Mouse (Mus musculus) left cerebral cortex, postnatal 10 days (tissue): ENCODE results near the gene Cmip. TPM values are rescaled to one million over a fixed set of nuclear protein-coding genes. Genes with fewer than 3 reads are reported as not detected.
"Not testable (repeated sequence)": the region's sequence is repeated elsewhere in the genome, so short reads cannot be mapped to it uniquely, and the experiment has no call there.

Experiments
- DNase-seq, 2 experiments: peaks; one replicate each; pipeline ENCODE4 v3.0.0; 2021 to 2022; ENCODE audit warnings: low spot score in 2 of 2, mixed read lengths in 1 of 2; ENCODE audit errors: extremely low spot score in 1 of 2
- intact Hi-C: fragments of 180-260 bp; cut with DNase I; formaldehyde crosslinking; loops from one replicate; pipeline ENCODE4 v1.15.1; 2025
- total RNA-seq, 2 experiments: library from RNA; stranded (reverse); gene quantifications; 2 replicates each; pipeline ENCODE4 v1.2.3; 2021

The Cmip gene
- total RNA-seq, 2 experiments from 2014 or later = 369 to 379 TPM

- no peak for DNase-seq
- intact Hi-C loops = no loop called here
Observed at GRCm38 (mm10) chr8:117420841-117421534, 164.1 kb downstream of the Cmip start.

- no peak for DNase-seq
- intact Hi-C loops = no loop called here
Observed at GRCm38 (mm10) chr8:117421838-117422237, 165.0 kb downstream of the Cmip start.

GRCm38 (mm10) chr8:117422343-117422742 lies 165.5 kb downstream of the Cmip start:
- intact Hi-C loops = no loop called here

GRCm38 (mm10) chr8:117423029-117423428 lies 166.2 kb downstream of the Cmip start:
- DNase-seq = peak; percentile 74 to 84
- intact Hi-C loops = no loop called here

More at GRCm38 (mm10) chr8:117422343-117422742, 165.5 kb downstream of the Cmip start:
- DNase-seq = peak in 1 of 2 experiments; percentile 35

- intact Hi-C loops, DNase-seq: not testable (repeated sequence)
Observed at GRCm38 (mm10) chr8:117427816-117428215, 171.0 kb downstream of the Cmip start.

GRCm38 (mm10) chr8:117428524-117429162 lies 171.8 kb downstream of the Cmip start:
- DNase-seq = no peak
- intact Hi-C loops = no loop called here

GRCm38 (mm10) chr8:117430624-117431023 lies 173.8 kb downstream of the Cmip start:
- intact Hi-C loops = no loop called here
- DNase-seq = no peak

GRCm38 (mm10) chr8:117431554-117431953 lies 174.7 kb downstream of the Cmip start:
- DNase-seq = no peak
- intact Hi-C loops = no loop called here

- intact Hi-C loops = no loop called here
- DNase-seq = no peak
Observed at GRCm38 (mm10) chr8:117432111-117432510, 175.2 kb downstream of the Cmip start.

GRCm38 (mm10) chr8:117433968-117434367 lies 177.1 kb downstream of the Cmip start:
- intact Hi-C loops = no loop called here
- no peak for DNase-seq

GRCm38 (mm10) chr8:117436786-117437185 lies 179.9 kb downstream of the Cmip start:
- intact Hi-C loops = no loop called here

GRCm38 (mm10) chr8:117437616-117438015 lies 180.8 kb downstream of the Cmip start:
- no peak for DNase-seq
- intact Hi-C loops = no loop called here

More at GRCm38 (mm10) chr8:117436786-117437185, 179.9 kb downstream of the Cmip start:
- DNase-seq = no peak

- intact Hi-C loops = no loop called here
Observed at GRCm38 (mm10) chr8:117440317-117440716, 183.5 kb downstream of the Cmip start.

GRCm38 (mm10) chr8:117440759-117441158 lies 183.9 kb downstream of the Cmip start:
- intact Hi-C loops = no loop called here

More at GRCm38 (mm10) chr8:117440317-117440716, 183.5 kb downstream of the Cmip start:
- no peak for DNase-seq

GRCm38 (mm10) chr8:117445507-117445906 lies 188.6 kb downstream of the Cmip start:
- DNase-seq = no peak
- intact Hi-C loops = no loop called here

More at GRCm38 (mm10) chr8:117440759-117441158, 183.9 kb downstream of the Cmip start:
- no peak for DNase-seq

- intact Hi-C loops = no loop called here
- DNase-seq = no peak
Observed at GRCm38 (mm10) chr8:117446344-117446997, 189.6 kb downstream of the Cmip start.

GRCm38 (mm10) chr8:117451072-117451471 lies 194.2 kb downstream of the Cmip start:
- peak in 1 of 2 experiments; percentile 51 for DNase-seq
- intact Hi-C loops = no loop called here

- intact Hi-C loops = no loop called here
- DNase-seq = no peak
Observed at GRCm38 (mm10) chr8:117453974-117454373, 197.1 kb downstream of the Cmip start.

- no peak for DNase-seq
- intact Hi-C loops = no loop called here
Observed at GRCm38 (mm10) chr8:117454516-117455116, 197.8 kb downstream of the Cmip start.
